Mouse (Mus musculus): Measurements from ENCODE around the gene Cln6. TPM values are rescaled to one million over a fixed set of nuclear protein-coding genes. Genes with fewer than 3 reads are reported as not detected.
A peak's percentile ranks its signal among the peaks of the same experiment; 100 is the strongest.
"Not testable (repeated sequence)": the region's sequence is repeated elsewhere in the genome, so short reads cannot be mapped to it uniquely, and the experiment has no call there.

Gene Cln6
- polyA plus RNA-seq, 1 experiment, result 14.2 TPM

DNA sequence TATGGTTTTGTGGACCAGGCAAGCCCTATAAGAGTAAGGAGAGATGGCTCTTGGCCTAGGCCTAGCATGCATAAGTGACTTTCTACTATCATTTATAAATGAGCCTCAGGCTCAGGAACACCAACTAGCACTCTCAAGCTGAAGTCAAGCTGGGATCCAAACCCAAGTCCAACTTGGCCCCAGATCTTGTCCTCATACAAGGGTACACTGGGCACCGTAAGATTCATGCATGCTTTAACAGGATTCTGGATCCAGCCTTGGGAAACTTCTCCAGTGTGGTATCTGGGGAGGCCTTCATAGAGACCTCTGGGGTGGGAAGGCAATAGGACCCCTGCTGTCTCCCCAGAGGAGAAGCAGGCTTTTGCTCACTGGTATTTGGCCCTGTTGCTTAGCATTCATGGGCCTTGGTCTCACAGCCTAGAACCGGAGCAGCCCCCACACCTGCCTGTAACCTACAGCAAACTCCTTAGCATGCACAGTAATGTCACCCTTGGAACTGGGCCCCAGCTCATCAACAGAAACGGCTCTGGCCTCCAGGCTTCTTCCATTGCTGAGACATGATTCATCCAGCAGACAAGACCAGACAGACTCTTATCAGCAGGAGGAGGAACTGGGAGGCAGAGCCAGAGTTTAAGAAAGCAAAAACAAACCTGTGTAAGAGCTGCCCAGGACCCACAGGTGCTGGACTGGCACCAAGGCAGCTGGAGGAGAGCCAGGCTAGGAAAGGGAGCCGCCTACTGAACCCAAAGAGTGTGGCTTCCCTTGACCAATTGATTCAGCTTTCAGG lies 20.6 kb upstream of the Cln6 start:
- H3K36me3 ChIP-seq (ENCODE audit: control insufficient read depth, insufficient read depth), result no peaks in the 10 kb centered on the region
- H3K4me3 ChIP-seq (ENCODE audit: insufficient read depth, poor library complexity, severe bottlenecking), result no peak overlapping the region
- H3ac ChIP-seq (ENCODE audit: control insufficient read depth, insufficient read length, low read depth), result no peak overlapping the region
- H3K79me3 ChIP-seq (ENCODE audit: low read depth), result no peaks in the 10 kb centered on the region
- no peak for TF ChIP-seq MYOD1 (IDR thresholded peaks at IDR 0.05; ENCODE audit: control insufficient read depth, insufficient read length, low read depth)
- no peak for TF ChIP-seq USF1 (IDR thresholded peaks at IDR 0.05; ENCODE audit: low read depth)
- no peak for TF ChIP-seq MYOG (IDR thresholded peaks at IDR 0.05; ENCODE audit: control insufficient read depth, extremely low read depth, insufficient read length)
- TF ChIP-seq FOSL1 (IDR thresholded peaks at IDR 0.05; ENCODE audit: insufficient read depth, low read length, poor library complexity, severe bottlenecking), result no peak
- no peak for TF ChIP-seq CEBPB (IDR thresholded peaks at IDR 0.05; ENCODE audit: low read depth)
- TF ChIP-seq CTCF (IDR thresholded peaks at IDR 0.05; ENCODE audit: control insufficient read depth, insufficient read depth, insufficient read length), result no peak
- TF ChIP-seq MAX (IDR thresholded peaks at IDR 0.05), result no peak
- H3K79me2 ChIP-seq (ENCODE audit: control insufficient read depth, insufficient read depth), result no peaks in the 10 kb centered on the region
- no peaks in the 10 kb centered on the region for H3K27me3 ChIP-seq (ENCODE audit: control insufficient read depth, insufficient read depth, insufficient read length)

DNA sequence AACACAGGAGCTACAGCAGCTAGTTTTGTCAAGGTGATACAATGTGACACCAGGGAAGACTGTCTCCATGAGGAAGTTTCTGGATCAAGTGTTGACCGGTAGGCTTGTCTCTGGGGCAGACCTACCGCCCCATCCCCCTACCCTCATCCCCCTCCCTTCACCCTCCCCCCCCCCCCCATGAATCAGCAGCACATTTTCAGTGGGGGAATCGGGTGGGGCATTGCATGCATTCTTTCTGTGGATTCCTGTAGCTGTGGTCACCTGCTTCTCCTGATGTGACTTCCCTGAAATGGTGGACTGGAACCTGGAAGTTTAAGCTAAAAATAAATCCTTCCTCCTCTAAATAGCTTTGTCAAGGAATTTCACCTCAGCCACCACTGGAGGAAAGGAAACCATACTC lies 19.1 kb upstream of the Cln6 start:
- Histone ChIP-seq H3ac (ENCODE audit: control insufficient read depth, insufficient read length, low read depth) (no peak overlapping the region), H3K36me3 (ENCODE audit: control insufficient read depth, insufficient read depth) (no peaks in the 10 kb centered on the region), H3K79me3 (ENCODE audit: low read depth) (no peaks in the 10 kb centered on the region), H3K79me2 (ENCODE audit: control insufficient read depth, insufficient read depth) (no peaks in the 10 kb centered on the region), H3K27me3 (ENCODE audit: control insufficient read depth, insufficient read depth, insufficient read length) (no peaks in the 10 kb centered on the region), H3K4me3 (ENCODE audit: insufficient read depth, poor library complexity, severe bottlenecking) (no peak overlapping the region)
- TF ChIP-seq MYOG (IDR thresholded peaks at IDR 0.05; ENCODE audit: control insufficient read depth, extremely low read depth, insufficient read length) (no peak), USF1 (IDR thresholded peaks at IDR 0.05; ENCODE audit: low read depth) (no peak), CTCF (IDR thresholded peaks at IDR 0.05; ENCODE audit: control insufficient read depth, insufficient read depth, insufficient read length) (no peak), MYOD1 (IDR thresholded peaks at IDR 0.05; ENCODE audit: control insufficient read depth, insufficient read length, low read depth) (no peak), FOSL1 (IDR thresholded peaks at IDR 0.05; ENCODE audit: insufficient read depth, low read length, poor library complexity, severe bottlenecking) (no peak), MAX (IDR thresholded peaks at IDR 0.05) (no peak)

DNA sequence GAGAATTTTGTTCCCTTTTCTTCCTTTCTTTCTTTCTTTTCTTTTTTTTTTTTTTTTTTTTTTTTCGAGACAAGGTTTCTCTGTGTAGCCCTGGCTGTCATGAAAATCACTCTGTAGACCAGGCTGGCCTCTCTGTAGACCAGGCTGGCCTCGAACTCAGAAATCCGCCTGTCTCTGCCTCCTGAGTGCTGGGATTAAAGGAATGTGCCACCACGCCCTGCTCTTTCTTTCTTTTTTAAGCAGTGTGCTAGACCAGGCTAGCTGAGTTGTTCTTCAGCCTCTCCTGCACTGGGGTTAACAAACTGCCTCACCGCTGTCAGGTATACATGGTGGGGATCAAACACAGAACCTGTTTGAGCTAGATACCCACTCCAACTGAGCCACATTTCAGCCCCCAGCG lies 18.7 kb upstream of the Cln6 start:
- H3ac ChIP-seq (ENCODE audit: control insufficient read depth, insufficient read length, low read depth); H3K36me3 ChIP-seq (ENCODE audit: control insufficient read depth, insufficient read depth); H3K79me3 ChIP-seq (ENCODE audit: low read depth); H3K79me2 ChIP-seq (ENCODE audit: control insufficient read depth, insufficient read depth); H3K4me3 ChIP-seq (ENCODE audit: insufficient read depth, poor library complexity, severe bottlenecking); H3K27me3 ChIP-seq (ENCODE audit: control insufficient read depth, insufficient read depth, insufficient read length): not testable (repeated sequence)

DNA sequence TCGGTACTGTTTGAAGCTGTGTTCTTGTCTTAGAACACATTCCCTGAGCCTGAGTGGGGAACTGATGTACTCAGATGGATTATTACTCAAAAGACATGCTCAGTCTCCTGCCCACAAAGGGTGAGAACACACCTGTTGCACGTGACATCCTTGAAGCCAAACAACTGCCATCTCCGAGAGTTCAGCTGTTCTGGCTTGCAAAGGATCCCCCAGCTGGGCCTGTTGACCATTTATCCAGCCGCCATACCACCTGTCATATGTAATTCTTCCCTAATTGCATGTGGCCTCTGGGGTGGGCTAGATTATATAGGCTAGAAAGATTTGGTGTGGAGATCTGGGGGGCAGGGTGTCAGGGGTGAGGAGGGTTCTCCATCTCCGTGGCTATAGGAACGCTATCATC lies 17.8 kb upstream of the Cln6 start:
- no peak overlapping the region for H3K4me3 ChIP-seq (ENCODE audit: insufficient read depth, poor library complexity, severe bottlenecking)
- no peaks in the 10 kb centered on the region for H3K27me3 ChIP-seq (ENCODE audit: control insufficient read depth, insufficient read depth, insufficient read length)
- TF ChIP-seq CTCF (IDR thresholded peaks at IDR 0.05; ENCODE audit: control insufficient read depth, insufficient read depth, insufficient read length) (no peak), MAX (IDR thresholded peaks at IDR 0.05) (no peak), MYOG (IDR thresholded peaks at IDR 0.05; ENCODE audit: control insufficient read depth, extremely low read depth, insufficient read length) (no peak), MYOD1 (IDR thresholded peaks at IDR 0.05; ENCODE audit: control insufficient read depth, insufficient read length, low read depth) (peak; percentile 21), CEBPB (IDR thresholded peaks at IDR 0.05; ENCODE audit: low read depth) (no peak), FOSL1 (IDR thresholded peaks at IDR 0.05; ENCODE audit: insufficient read depth, low read length, poor library complexity, severe bottlenecking) (no peak)
- no peaks in the 10 kb centered on the region for H3K36me3 ChIP-seq (ENCODE audit: control insufficient read depth, insufficient read depth)
- no peaks in the 10 kb centered on the region for H3K79me3 ChIP-seq (ENCODE audit: low read depth)
- H3ac ChIP-seq (ENCODE audit: control insufficient read depth, insufficient read length, low read depth), result no peak overlapping the region
- H3K79me2 ChIP-seq (ENCODE audit: control insufficient read depth, insufficient read depth), result no peaks in the 10 kb centered on the region

GRCm38 (mm10) chr9:62821811-62822210 lies 16.8 kb upstream of the Cln6 start:
- Histone ChIP-seq H3K27me3 (ENCODE audit: control insufficient read depth, insufficient read depth, insufficient read length) (no peaks in the 10 kb centered on the region), H3ac (ENCODE audit: control insufficient read depth, insufficient read length, low read depth) (no peak overlapping the region), H3K4me3 (ENCODE audit: insufficient read depth, poor library complexity, severe bottlenecking) (no peak overlapping the region), H3K79me2 (ENCODE audit: control insufficient read depth, insufficient read depth) (no peaks in the 10 kb centered on the region), H3K36me3 (ENCODE audit: control insufficient read depth, insufficient read depth) (no peaks in the 10 kb centered on the region), H3K79me3 (ENCODE audit: low read depth) (no peaks in the 10 kb centered on the region)
- TF ChIP-seq MYOG (IDR thresholded peaks at IDR 0.05; ENCODE audit: control insufficient read depth, extremely low read depth, insufficient read length), result no peak
- TF ChIP-seq MYOD1 (IDR thresholded peaks at IDR 0.05; ENCODE audit: control insufficient read depth, insufficient read length, low read depth), result no peak
- no peak for TF ChIP-seq FOSL1 (IDR thresholded peaks at IDR 0.05; ENCODE audit: insufficient read depth, low read length, poor library complexity, severe bottlenecking)
- no peak for TF ChIP-seq MAX (IDR thresholded peaks at IDR 0.05)
- TF ChIP-seq CTCF (IDR thresholded peaks at IDR 0.05; ENCODE audit: control insufficient read depth, insufficient read depth, insufficient read length), result no peak
- TF ChIP-seq USF1 (IDR thresholded peaks at IDR 0.05; ENCODE audit: low read depth), result no peak

GRCm38 (mm10) chr9:62825791-62826393 lies 12.7 kb upstream of the Cln6 start:
- no peaks in the 10 kb centered on the region for H3K79me2 ChIP-seq (ENCODE audit: control insufficient read depth, insufficient read depth)
- no peak overlapping the region for H3ac ChIP-seq (ENCODE audit: control insufficient read depth, insufficient read length, low read depth)
- no peaks in the 10 kb centered on the region for H3K79me3 ChIP-seq (ENCODE audit: low read depth)
- no peaks in the 10 kb centered on the region for H3K36me3 ChIP-seq (ENCODE audit: control insufficient read depth, insufficient read depth)
- no peak for TF ChIP-seq CTCF (IDR thresholded peaks at IDR 0.05; ENCODE audit: control insufficient read depth, insufficient read depth, insufficient read length)
- TF ChIP-seq CEBPB (IDR thresholded peaks at IDR 0.05; ENCODE audit: low read depth), result no peak
- no peak for TF ChIP-seq MYOG (IDR thresholded peaks at IDR 0.05; ENCODE audit: control insufficient read depth, extremely low read depth, insufficient read length)
- TF ChIP-seq MAX (IDR thresholded peaks at IDR 0.05), result no peak
- TF ChIP-seq MYOD1 (IDR thresholded peaks at IDR 0.05; ENCODE audit: control insufficient read depth, insufficient read length, low read depth), result no peak
- no peak for TF ChIP-seq FOSL1 (IDR thresholded peaks at IDR 0.05; ENCODE audit: insufficient read depth, low read length, poor library complexity, severe bottlenecking)
- TF ChIP-seq USF1 (IDR thresholded peaks at IDR 0.05; ENCODE audit: low read depth), result no peak
- no peak overlapping the region for H3K4me3 ChIP-seq (ENCODE audit: insufficient read depth, poor library complexity, severe bottlenecking)
- H3K27me3 ChIP-seq (ENCODE audit: control insufficient read depth, insufficient read depth, insufficient read length), result no peaks in the 10 kb centered on the region
